Mouse (Mus musculus) cerebellum, adult (tissue): ENCODE measurements around the gene Zfp81.
"Not testable (repeated sequence)": the region's sequence is repeated elsewhere in the genome, so short reads cannot be mapped to it uniquely, and the experiment has no call there.

Experiments
- ATAC-seq: cut with Nextera tagmentation; 2 replicates; pipeline ENCODE4 v1.9.2; 2017; ENCODE audit warnings: mild to moderate bottlenecking, moderate library complexity, mixed read lengths; ENCODE audit not compliant: insufficient number of reproducible peaks, low FRiP score, low TSS enrichment

Zfp81 gene

GRCm38 (mm10) chr17:33358411-33359384 lies at the start of gene Zfp81:
Gene Zfp81 (minus strand): TSS chr17:33358878.
- peak; percentile 98 for ATAC-seq

GRCm38 (mm10) chr17:33394182-33395034 lies 35.7 kb upstream of the Zfp81 start, which contains the start of gene Zfp101:
Gene Zfp101 (minus strand): TSS chr17:33394641.
- peak; percentile 99 for ATAC-seq

GRCm38 (mm10) chr17:33392271-33392670 lies 33.6 kb upstream of the Zfp81 start:
- ATAC-seq: no peak

- ATAC-seq: no peak
Measured at GRCm38 (mm10) chr17:33385705-33386104, 27.0 kb upstream of the Zfp81 start.

- no peak for ATAC-seq
Measured at GRCm38 (mm10) chr17:33372795-33373194, 14.1 kb upstream of the Zfp81 start.

- ATAC-seq: no peak
Measured at GRCm38 (mm10) chr17:33352981-33353380, 5.7 kb downstream of the Zfp81 start.

GRCm38 (mm10) chr17:33289876-33290149 lies 68.9 kb downstream of the Zfp81 start:
- ATAC-seq: not testable (repeated sequence)

GRCm38 (mm10) chr17:33289039-33289875 lies 69.4 kb downstream of the Zfp81 start, which contains the start of gene Zfp955b:
Gene Zfp955b (plus strand): TSS chr17:33289544.
- ATAC-seq: peak; percentile 99
